In genomic region chr9:117872387-117873081, GRCm38 (mm10) we compare ENCODE assay signal across 7 mouse cellular contexts.
DNase-seq lines count a peak whose midpoint lies in the region; ATAC-seq and TF ChIP-seq lines count a peak whose summit lies in the region.

No protein-coding gene starts in this region.

- in situ Hi-C loops in ES-E14 (cut with MboI; ENCODE audit: low sequenced_read_pairs in 2 of 2, unreplicated experiment in 2 of 2) = no loop called here

- H3K9ac ChIP-seq in ES-E14 (ENCODE audit: insufficient read depth, low read depth, low read length, poor library complexity, severe bottlenecking) = no peak overlapping the region
- peak overlapping the region; percentile 60 for H3K9ac ChIP-seq in embryonic facial prominence, embryonic 12.5 days
- H3K9ac ChIP-seq in limb, embryonic 11.5 days (ENCODE audit: low read length) = peak overlapping the region; percentile 38
- H3K9ac ChIP-seq in midbrain, embryonic 15.5 days = peak overlapping the region; percentile 80

- no peaks in the 10 kb centered on the region for H3K36me3 ChIP-seq in ES-E14 (ENCODE audit: control insufficient read depth, insufficient read depth, low read length, poor library complexity, severe bottlenecking)
- no peaks in the 10 kb centered on the region for H3K36me3 ChIP-seq in embryonic facial prominence, embryonic 12.5 days
- no peaks in the 10 kb centered on the region for H3K36me3 ChIP-seq in limb, embryonic 11.5 days (ENCODE audit: control insufficient read depth, insufficient read depth, low read length)
- no peaks in the 10 kb centered on the region for H3K36me3 ChIP-seq in midbrain, embryonic 15.5 days (replicated peaks)

- 0 out of 2 replicates have a peak, but pooled peaks have one; percentile 50 for ATAC-seq in embryonic facial prominence, embryonic 12.5 days (ENCODE audit: insufficient number of reproducible peaks, insufficient read depth, low FRiP score, low TSS enrichment)
- peak; percentile 65; the same call in 1 of the 2 replicates for ATAC-seq in limb, embryonic 11.5 days (ENCODE audit: insufficient number of reproducible peaks, low FRiP score, low TSS enrichment, low read depth)
- peak; percentile 81 for ATAC-seq in midbrain, embryonic 15.5 days (replicated peaks)

- H3K9me3 ChIP-seq in ES-E14 (ENCODE audit: control insufficient read depth, insufficient read depth, low read depth, low read length) = no peaks in the 10 kb centered on the region
- no peaks in the 10 kb centered on the region for H3K9me3 ChIP-seq in embryonic facial prominence, embryonic 12.5 days
- no peaks in the 10 kb centered on the region for H3K9me3 ChIP-seq in limb, embryonic 11.5 days (ENCODE audit: control insufficient read depth, low read length)
- no peaks in the 10 kb centered on the region for H3K9me3 ChIP-seq in midbrain, embryonic 15.5 days

- peak; percentile 30 for DNase-seq in ES-E14 (ENCODE audit: low read depth, low spot score)
- peak; percentile 54 for DNase-seq in adrenal gland, postnatal 10 days
- DNase-seq in heart, postnatal 10 days = peak; percentile 24 to 35
- DNase-seq in limb, embryonic 11.5 days (ENCODE audit: low spot score) = peak; percentile 38
- DNase-seq in testis, postnatal 14 days (ENCODE audit: low spot score) = peak; percentile 15

- peak overlapping the region; percentile 64 to 67 for H3K4me3 ChIP-seq in ES-E14 (ENCODE audit: insufficient read depth in 1 of 2, low read depth in 1 of 2, low read length in 2 of 2, poor library complexity in 1 of 2, severe bottlenecking in 1 of 2)
- H3K4me3 ChIP-seq in embryonic facial prominence, embryonic 12.5 days = peak overlapping the region; percentile 60
- H3K4me3 ChIP-seq in limb, embryonic 11.5 days (ENCODE audit: low read depth, low read length) = peak overlapping the region; percentile 46
- peak overlapping the region; percentile 73 for H3K4me3 ChIP-seq in midbrain, embryonic 15.5 days

- under 1% methylated on average over 58 of the region's 70 CpGs for WGBS in embryonic facial prominence, embryonic 12.5 days
- WGBS in limb, embryonic 11.5 days = under 1% methylated on average over 66 of the region's 70 CpGs
- WGBS in midbrain, embryonic 15.5 days = under 1% methylated on average over 57 of the region's 70 CpGs

- no peaks in the 10 kb centered on the region for H3K4me1 ChIP-seq in ES-E14 (ENCODE audit: control insufficient read depth in 2 of 2, insufficient read depth in 2 of 2, low read length in 2 of 2, poor library complexity in 1 of 2)
- H3K4me1 ChIP-seq in embryonic facial prominence, embryonic 12.5 days = peaks cover 13% of the 10 kb centered on the region; the same call in 1 of the 2 replicates
- H3K4me1 ChIP-seq in limb, embryonic 11.5 days (ENCODE audit: control insufficient read depth, insufficient read depth, low read length) = peaks cover 6% of the 10 kb centered on the region
- peaks cover 28% of the 10 kb centered on the region for H3K4me1 ChIP-seq in midbrain, embryonic 15.5 days

- intact Hi-C loops in heart, postnatal 10 days (cut with DNase I) = no loop called here

- H3K27ac ChIP-seq in ES-E14 (ENCODE audit: insufficient read depth, low read depth, low read length, poor library complexity, severe bottlenecking) = no peak overlapping the region
- no peak overlapping the region for H3K27ac ChIP-seq in embryonic facial prominence, embryonic 12.5 days
- H3K27ac ChIP-seq in limb, embryonic 11.5 days (replicated peaks; ENCODE audit: low read depth, low read length) = no peak overlapping the region
- peak overlapping the region; percentile 83 for H3K27ac ChIP-seq in midbrain, embryonic 15.5 days

- H3K4me2 ChIP-seq in embryonic facial prominence, embryonic 12.5 days (replicated peaks) = peak overlapping the region; percentile 99
- peak overlapping the region; percentile 98 for H3K4me2 ChIP-seq in limb, embryonic 11.5 days (ENCODE audit: low read depth, severe bottlenecking)
- peak overlapping the region; percentile 85 for H3K4me2 ChIP-seq in midbrain, embryonic 15.5 days

- peaks cover 33% of the 10 kb centered on the region for H3K27me3 ChIP-seq in embryonic facial prominence, embryonic 12.5 days
- peaks cover 23% of the 10 kb centered on the region; the same call in 1 of the 2 replicates for H3K27me3 ChIP-seq in limb, embryonic 11.5 days (ENCODE audit: control insufficient read depth, insufficient read depth, low read length)
- peaks cover 7% of the 10 kb centered on the region; the same call in 1 of the 2 replicates for H3K27me3 ChIP-seq in midbrain, embryonic 15.5 days (replicated peaks)

TF ChIP-seq in ES-E14, 5 proteins besides CTCF, POLR2A, EP300 and RAD21:
- no peak for TF ChIP-seq ZC3H11A (IDR thresholded peaks at IDR 0.05; ENCODE audit: borderline replicate concordance, low read depth, low read length)
